Mouse (Mus musculus): ENCODE data around the gene Slc15a1.
"Not testable (repeated sequence)": the region's sequence is repeated elsewhere in the genome, so short reads cannot be mapped to it uniquely, and the experiment has no call there.

The Slc15a1 gene

DNA sequence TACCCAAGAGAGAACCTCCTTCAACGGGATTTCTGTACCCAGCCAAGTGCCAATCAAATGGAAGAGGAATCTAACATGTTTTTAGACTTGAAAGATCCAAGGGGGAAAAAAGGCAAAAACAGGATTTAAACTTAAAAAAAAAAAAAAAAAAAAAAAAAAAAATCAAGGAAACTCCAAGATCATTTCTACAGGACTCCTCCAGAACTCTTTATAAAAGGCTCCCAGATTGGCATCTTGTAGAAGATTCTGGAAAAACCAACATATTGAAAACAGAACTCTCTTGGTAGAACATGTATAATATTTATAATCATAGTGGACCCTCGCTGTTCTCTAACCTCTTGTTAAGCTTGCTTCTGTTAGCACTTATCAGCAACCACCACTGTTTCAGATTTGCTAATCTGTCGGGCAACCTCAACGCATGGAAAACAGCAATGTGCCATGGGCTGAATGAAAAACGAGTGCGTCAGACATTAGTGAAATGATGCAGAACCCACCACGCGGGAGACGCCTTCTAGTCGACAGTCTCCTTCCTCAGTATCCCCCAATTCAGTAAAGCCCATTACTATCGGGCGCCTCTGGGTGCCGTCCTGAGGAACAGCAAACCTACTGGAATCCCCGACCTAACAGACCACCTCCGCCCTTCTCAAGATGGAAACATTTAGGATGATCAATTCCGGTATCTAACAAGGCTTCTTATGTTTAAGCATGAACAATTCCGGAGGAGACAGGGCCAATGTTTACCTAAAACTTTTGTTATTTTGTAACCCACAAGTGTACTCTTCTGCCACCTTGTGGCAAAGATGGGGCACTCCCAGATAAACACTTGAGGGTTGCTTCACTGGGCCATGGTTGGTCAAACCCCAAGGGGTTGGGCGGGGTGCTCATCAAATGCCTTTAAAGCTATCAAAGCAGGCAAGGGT is 54.3 kb downstream of the Slc15a1 start:
- peak; percentile 76 for DNase-seq

GRCm38 (mm10) chr14:121446951-121447350 is 58.1 kb downstream of the Slc15a1 start:
- DNase-seq = peak; percentile 19

DNA sequence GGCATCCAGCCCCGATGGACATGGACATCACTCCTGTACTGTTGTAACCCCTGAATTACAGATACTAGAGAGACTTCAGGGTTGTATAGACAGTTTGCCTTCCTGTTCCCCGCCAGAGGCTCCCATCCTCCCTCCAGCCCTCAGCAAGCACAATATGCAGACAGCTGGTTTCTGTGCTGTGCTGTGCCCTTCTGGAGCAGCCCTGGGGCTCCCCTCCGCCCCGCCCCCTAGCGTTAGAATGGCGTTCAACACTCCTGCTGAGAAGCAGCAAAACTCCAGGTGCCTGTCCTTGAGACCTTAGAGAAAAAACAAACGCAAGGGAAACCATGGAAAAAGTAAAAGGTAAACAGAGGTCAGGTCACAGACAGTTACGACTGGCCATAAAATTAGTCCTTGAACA is 59.9 kb downstream of the Slc15a1 start:
- DNase-seq = peak; percentile 89

DNA sequence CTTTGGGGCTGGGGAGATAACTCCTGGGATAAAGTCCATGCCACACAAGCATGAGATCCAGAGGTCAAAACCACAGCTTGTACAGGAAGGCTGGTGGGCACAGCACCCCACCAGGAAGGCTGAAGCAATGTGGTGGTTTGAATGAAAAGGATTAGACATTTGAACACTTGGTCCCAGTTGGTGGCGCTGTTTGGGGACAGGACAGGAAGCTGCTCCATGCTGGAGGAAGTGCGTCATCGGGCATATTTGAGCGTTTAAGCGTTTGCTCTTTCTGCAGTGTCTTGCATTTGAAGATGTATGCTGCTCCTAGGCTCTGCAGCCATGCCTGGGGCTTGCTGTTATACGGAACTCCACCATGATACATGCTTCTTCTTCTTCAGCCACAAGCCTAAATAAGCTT is 64.2 kb downstream of the Slc15a1 start:
- DNase-seq = no peak

GRCm38 (mm10) chr14:121437026-121437425 is 68.0 kb downstream of the Slc15a1 start:
- peak; percentile 84 for DNase-seq

GRCm38 (mm10) chr14:121436455-121436854 is 68.6 kb downstream of the Slc15a1 start:
- no peak for DNase-seq

- no peak for DNase-seq
Measured at GRCm38 (mm10) chr14:121435794-121436193, 69.3 kb downstream of the Slc15a1 start.

GRCm38 (mm10) chr14:121431261-121431660 is 73.8 kb downstream of the Slc15a1 start:
- no peak for DNase-seq

GRCm38 (mm10) chr14:121429854-121430535 is 75.1 kb downstream of the Slc15a1 start:
- no peak for DNase-seq

DNA sequence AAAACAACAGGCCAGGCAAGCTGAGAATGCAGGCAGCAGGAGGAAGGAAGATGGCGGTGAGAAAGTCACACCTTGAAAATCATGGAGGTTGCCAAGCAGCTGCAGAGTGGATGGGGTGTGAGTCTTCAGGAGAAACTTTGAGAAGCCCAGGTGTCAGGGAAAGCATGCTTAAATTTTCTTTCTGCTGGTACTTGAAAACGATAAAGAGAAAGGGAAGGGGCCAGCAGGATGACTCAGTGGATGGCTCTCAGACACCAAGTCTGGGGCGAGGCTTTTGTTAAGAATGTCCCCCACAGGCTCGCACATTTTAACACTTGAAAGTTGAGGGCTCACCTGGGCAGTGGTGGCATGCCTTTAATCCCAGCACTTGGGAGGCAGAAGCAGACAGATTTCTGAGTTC is 76.9 kb downstream of the Slc15a1 start:
- DNase-seq = no peak

DNA sequence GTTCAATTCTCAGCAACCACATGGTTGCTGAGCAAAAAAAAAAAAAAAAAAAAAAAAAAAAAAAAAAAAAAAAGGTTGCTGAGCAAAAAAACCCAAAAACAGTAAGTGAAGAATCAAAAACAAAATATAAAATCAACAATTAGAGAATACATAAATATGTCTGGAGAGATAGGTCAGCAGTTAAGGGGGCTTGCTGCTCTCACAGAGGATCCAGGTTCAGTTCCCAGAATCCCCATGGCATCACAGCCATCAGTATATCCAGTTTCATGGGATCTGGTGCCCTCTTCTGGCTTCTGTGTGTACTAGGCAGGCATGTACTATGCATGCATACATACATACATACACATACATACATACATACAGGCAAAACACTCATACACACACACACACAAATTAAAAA is 78.3 kb downstream of the Slc15a1 start:
- DNase-seq = no peak

GRCm38 (mm10) chr14:121425004-121425793 is 79.9 kb downstream of the Slc15a1 start:
- DNase-seq = peak; percentile 61

DNA sequence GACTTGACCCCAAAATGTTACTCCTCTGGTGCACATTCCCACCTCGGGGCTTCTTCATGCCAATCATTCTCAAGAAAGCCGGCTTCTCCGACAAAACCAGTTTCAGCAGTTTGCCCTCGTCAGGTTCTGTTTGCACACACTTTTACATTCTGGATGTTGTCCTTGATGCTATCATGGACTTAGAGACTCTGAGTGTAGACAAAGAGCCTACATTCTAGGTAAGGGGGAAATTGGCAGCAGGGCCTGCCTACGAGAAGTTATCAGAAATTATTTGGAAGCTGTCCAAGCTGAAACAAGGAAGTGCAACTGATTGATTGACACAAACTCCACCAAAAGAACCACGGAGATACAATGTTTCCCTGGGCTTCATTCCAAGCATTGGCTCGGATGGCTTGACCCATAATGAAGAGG is 81.7 kb downstream of the Slc15a1 start:
- DNase-seq = no peak

DNA sequence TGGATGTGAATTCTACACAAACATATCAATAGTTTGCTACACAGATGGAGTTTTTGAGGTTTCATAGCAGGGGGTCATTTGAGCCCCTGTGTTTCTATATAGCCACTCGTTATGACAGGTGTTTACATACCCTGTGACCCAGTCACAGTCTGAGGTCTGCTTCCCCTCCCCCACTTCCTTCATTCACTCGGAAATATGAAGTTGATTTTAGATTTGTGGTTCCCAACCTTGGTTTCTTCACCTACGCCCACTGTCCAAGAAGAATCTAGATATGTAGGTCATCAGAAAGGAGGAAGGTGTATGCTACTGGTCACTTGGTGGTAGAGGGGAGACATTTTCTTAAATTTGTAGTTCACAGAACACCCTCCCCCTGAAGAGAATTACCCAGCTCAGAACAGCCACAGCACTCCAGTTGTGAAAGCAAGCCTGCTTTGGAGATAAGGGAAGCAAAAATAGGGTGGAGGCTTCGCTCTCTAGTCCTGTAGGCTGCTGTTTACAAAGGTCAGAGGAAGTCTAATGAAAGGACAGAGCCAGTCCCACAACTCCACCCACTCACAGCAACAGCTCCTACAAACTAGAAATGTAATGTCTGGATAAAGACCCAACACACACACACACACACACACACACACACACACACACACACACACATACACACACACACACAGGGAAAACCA is 82.2 kb downstream of the Slc15a1 start:
- DNase-seq = no peak

DNA sequence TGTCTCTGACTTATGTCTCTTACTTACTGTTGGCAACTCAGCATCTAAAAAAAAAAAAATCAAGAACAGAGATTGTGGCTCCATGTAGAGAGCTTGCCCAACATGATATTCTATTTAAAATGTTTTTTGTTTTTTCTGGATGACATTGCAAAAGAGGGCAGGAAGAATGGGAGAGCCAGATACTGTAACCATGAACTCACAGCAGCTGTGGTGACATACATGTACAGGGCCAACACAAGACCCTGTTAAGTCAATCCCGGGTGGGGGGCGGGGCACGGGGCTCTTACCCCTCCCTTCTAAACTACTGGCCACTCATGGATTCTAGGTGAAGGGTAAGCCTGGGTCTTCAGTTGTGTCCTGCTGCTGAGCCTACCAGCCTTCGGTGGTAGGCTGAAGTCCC is 83.1 kb downstream of the Slc15a1 start:
- DNase-seq = no peak

DNA sequence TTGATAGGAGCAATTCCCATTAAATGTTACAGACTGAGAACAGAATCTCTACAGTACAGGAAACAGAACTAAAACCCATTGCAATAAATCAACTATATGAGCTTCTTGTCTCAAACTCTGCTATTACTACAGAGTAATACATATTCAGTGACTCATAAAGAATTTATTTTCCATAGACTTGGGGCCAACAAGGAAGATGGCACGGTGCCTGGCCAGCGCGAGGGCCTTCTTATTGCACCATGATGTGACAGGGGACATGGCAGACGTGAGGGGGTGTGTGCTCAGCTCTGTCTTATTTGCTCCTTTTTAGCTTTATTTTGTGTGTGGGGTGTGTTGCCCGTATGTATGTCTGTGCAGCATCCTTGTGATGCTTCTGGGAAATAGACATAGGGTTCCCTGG is 87.5 kb downstream of the Slc15a1 start:
- DNase-seq = peak; percentile 55

DNA sequence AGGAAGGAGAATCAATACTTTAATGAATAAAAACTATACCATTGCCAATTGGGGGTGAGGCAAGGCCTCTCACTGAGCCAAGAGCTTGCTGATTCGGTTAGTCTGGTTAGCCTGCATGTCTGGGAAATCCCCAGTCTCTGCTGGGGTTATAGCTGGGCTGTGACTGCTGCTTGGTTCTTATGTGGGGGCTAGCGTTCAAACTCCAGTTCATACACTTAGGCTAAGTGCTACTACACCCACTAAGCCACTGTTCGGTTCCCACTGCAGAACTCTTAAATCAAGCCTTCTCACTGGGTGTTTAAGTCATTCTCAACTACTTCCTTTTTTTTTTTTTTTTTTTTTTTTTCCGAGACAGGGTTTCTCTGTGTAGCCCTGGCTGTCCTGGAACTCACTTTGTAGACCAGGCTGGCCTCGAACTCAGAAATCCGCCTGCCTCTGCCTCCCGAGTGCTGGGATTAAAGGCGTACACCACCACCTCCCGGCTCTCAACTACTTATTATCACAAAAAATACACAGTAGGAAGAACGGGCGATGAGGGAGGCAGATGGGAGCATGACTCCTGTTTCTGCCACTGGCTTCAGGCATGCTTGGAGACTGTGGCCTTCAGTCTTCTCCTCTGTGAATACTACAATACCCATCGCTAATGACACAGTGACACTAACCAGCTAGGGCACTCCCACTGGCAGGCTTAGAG is 88.3 kb downstream of the Slc15a1 start:
- DNase-seq = no peak

- no peak for DNase-seq
Measured at GRCm38 (mm10) chr14:121414635-121415241, 90.3 kb downstream of the Slc15a1 start.

DNA sequence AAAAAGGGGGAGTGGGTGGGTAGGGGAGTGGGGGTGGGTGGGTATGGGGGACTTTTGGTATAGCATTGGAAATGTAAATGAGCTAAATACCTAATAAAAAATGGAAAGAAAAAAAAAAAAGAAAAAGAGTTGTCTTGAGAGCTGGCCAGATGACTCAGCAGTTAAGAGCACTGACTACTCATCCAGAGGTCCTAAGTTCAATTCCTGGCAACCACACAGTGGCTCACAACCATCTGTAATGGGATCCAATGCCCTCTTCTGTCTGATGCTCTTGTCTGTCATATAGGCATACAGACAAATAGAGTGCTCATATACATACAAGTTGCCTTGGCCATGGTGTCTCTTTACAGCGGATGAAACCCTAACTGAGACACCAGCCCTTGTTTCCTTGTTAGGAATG is 91.3 kb downstream of the Slc15a1 start:
- DNase-seq = not testable (repeated sequence)
